In the genomic region with DNA sequence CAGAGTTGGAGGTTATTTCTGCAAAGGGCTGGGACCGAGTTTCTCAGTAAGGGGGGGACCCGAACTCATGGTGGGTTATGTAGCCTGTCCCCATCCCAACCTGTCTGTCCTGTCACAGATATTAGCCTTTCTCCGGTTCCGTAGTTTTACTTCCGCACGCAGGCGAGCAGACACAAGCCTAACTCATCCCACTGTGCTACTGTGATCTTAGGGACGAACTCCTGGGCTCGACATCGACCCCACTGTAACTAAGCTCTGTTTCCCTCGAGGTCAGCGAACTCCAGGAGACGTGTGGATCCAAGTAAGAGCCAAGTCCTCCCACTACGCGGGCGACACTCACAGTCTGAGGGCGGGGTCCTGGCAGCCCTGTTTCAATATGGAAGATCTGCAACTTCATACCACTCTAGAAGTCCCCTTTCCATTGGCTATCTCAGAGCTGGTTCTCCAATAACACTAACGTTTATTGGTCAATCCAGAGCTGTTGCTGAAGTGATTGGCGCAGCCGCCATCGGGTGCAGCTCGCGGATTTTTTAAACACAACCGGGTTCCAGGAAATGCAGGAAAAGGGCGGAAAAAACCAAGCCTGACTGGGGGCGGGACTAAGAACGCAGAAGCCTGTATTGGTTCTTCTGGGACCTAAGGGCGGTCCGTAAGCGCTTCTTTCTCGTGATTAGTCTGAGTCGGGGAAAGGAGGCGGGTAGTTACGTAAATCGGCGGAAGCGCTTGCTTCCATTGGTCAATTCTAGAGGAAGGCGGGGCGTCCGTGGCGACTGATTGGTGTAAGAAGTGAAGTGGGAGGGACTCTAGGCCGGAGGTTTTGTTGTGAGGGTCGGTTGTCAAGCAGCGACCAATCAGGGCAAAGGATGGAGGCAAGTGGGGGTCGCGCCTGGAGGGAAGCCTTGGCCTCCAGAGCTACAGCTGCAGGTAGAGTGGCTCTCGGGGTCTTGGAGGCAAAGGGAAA, we compare ENCODE assay signal across 1 mouse cellular context.
TF ChIP-seq lines count a peak whose summit lies in the region.

Gene Katnb1 (plus strand): TSS at position 806 of the 961 bp plus-strand sequence.

TF ChIP-seq in CH12.LX, 34 proteins besides CTCF, POLR2A, EP300 and RAD21 (continued from another document):
- TF ChIP-seq JUND (conservative IDR thresholded peaks at IDR 0.05; ENCODE audit: low read depth, low read length) (no peak), HCFC1 (IDR thresholded peaks at IDR 0.05; ENCODE audit: low read depth, low read length) (peak; percentile 94), JUN (IDR thresholded peaks at IDR 0.05; ENCODE audit: insufficient read depth, low read depth, low read length) (no peak), UBTF (IDR thresholded peaks at IDR 0.05; ENCODE audit: low read depth, low read length) (no peak), IRF4 (IDR thresholded peaks at IDR 0.05; ENCODE audit: low read depth, low read length) (0 out of 2 replicates have a peak, but pooled peaks have one; percentile 6), SIN3A (IDR thresholded peaks at IDR 0.05; ENCODE audit: low read length) (peak; percentile 58; the same call in 1 of the 2 replicates), ZC3H11A (IDR thresholded peaks at IDR 0.05; ENCODE audit: low read depth, low read length) (no peak), USF1 (IDR thresholded peaks at IDR 0.05; ENCODE audit: low read depth, low read length) (no peak), SMC3 (IDR thresholded peaks at IDR 0.05; ENCODE audit: low read depth, low read length) (no peak), ELF1 (IDR thresholded peaks at IDR 0.05; ENCODE audit: low read depth, low read length) (peak; percentile 97), ZKSCAN1 (IDR thresholded peaks at IDR 0.05; ENCODE audit: borderline replicate concordance, low read depth, low read length) (no peak), TCF12 (IDR thresholded peaks at IDR 0.05; ENCODE audit: low read depth, low read length) (peak; percentile 75), MAX (IDR thresholded peaks at IDR 0.05; ENCODE audit: low read length) (no peak), GABPA (IDR thresholded peaks at IDR 0.05; ENCODE audit: insufficient replicate concordance, low read depth, low read length) (peak; percentile 79; the same call in 1 of the 2 replicates), E2F4 (IDR thresholded peaks at IDR 0.05; ENCODE audit: insufficient replicate concordance, low read depth, low read length) (peak; percentile 90; the same call in 1 of the 2 replicates), MAFK (IDR thresholded peaks at IDR 0.05; ENCODE audit: insufficient replicate concordance, low read length) (no peak), KAT2A (IDR thresholded peaks at IDR 0.05; ENCODE audit: insufficient replicate concordance, low read length) (peak; percentile 98), CHD1 (IDR thresholded peaks at IDR 0.05; ENCODE audit: low read depth, low read length) (no peak), POLR2AphosphoS2 (IDR thresholded peaks at IDR 0.05; ENCODE audit: low read depth, low read length) (peak; percentile 88; the same call in 1 of the 2 replicates), MAZ (IDR thresholded peaks at IDR 0.05; ENCODE audit: low read depth, low read length) (no peak), TBP (conservative IDR thresholded peaks at IDR 0.05; ENCODE audit: low read depth, low read length) (peak; percentile 51; the same call in 1 of the 2 replicates), USF2 (conservative IDR thresholded peaks at IDR 0.05; ENCODE audit: low read depth, low read length) (no peak), MYC (IDR thresholded peaks at IDR 0.05; ENCODE audit: low read depth, low read length) (no peak), ETS1 (conservative IDR thresholded peaks at IDR 0.05; ENCODE audit: low read depth, low read length) (no peak)
